Mouse (Mus musculus) kidney, postnatal 36 days (tissue): ENCODE data around the gene Noa1.

Source experiments
- DNase-seq, 2 experiments: peaks; one replicate each; pipeline ENCODE4 v3.0.0; 2021 to 2022; ENCODE audit warnings: mixed read lengths in 2 of 2

The Noa1 gene

DNA sequence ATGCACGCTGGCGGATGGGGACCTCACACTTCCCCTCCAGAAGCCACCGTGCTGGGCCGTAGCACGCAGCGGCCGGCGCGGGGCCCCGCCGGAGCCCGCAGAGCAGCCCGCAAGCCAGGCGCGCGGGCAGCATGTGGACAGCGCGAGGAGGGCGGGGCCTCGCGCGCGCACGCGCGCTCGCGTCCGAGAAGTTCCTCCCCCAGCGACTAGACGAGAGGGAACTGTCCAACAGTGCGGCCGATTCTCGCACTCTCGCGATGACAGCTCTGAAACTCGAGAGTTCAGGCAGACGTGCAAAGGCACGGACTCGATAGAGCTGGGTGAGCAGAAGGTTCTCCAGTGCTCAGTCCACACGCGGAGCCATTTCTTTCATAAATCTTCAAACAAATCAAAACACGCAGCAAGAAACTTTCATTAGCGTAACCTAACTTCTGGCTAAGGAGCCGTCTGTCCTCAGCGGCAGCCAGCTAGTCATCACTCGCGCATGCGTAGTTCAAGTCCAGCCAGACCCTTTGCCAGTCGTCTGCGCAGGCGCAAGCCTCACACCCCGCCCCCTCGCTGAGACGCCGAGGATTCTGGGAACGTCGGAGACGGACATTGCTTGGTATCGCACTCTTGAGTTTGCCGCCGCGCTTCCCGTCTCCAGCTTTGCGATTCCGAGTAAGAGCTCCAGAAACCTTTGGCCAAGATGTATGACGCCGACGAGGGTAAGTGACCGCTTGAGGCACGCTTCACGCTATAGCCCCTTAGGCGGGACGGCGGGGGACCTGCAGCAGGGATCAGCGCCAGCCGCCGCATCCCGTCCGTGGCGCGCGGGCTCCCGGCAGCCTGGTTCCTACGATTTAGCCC is at the start of gene Noa1, which contains the start of gene Polr2b:
Gene Noa1 (minus strand): TSS at position 161 of the 849 bp plus-strand sequence.
Gene Polr2b (plus strand): TSS at position 224 of the 849 bp plus-strand sequence.
- DNase-seq, result peak; percentile 98 to 99

DNA sequence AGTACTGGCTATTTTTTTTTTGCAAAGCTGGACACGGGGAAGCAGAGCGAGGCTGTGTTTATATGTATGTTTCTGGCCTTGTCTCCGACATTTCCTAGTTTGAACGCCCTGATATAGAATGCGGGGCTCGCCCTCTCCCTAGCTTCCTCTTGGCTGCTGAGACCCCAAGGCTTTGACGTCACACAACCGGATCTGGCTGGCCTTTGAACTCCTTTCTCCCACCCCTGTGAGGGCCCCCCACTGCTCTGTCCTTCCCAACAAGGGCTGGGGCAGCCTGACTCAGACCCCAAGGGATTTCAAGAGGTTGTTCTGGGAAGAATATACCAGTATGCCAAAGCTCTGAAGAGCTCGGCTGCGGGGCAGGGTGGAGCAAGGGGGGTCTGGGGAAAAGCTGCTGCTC is 48.5 kb upstream of the Noa1 start:
- peak; percentile 53 to 65 for DNase-seq

DNA sequence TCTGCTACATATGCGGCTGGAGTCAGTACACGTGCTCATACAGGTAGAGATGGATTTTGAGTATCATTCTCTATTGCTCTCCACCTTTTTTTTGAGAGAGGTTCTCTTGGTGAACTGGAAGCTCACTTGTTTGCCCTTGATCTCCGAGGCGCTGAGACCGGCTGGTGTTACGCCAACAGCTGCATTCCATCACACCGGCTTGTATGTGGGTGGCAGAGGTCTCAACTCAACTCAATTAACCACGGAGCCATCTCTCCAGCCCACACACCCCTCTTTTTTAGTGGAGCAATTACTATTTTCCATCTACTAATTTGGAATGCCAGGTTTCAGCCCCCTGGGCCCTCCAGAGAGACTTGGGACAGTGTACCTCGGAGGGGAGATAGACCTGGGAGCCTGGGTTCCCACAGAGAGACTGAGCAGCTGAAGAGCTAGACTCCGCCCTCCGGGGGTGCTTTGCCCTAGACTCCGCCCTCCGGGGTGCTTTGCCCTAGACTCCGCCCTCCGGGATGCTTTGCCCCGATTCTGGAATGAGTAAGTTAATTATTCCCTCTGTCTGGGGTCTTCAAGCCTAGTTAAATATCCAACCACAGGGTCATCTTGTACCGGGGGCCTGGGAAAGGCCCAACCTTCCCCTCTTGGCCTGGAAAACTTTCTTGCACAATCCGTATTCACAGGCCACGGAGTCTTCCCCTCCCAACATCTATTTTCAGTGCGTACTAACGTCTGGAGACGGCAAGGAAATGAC is 47.7 kb upstream of the Noa1 start:
- peak; percentile 89 to 90 for DNase-seq

DNA sequence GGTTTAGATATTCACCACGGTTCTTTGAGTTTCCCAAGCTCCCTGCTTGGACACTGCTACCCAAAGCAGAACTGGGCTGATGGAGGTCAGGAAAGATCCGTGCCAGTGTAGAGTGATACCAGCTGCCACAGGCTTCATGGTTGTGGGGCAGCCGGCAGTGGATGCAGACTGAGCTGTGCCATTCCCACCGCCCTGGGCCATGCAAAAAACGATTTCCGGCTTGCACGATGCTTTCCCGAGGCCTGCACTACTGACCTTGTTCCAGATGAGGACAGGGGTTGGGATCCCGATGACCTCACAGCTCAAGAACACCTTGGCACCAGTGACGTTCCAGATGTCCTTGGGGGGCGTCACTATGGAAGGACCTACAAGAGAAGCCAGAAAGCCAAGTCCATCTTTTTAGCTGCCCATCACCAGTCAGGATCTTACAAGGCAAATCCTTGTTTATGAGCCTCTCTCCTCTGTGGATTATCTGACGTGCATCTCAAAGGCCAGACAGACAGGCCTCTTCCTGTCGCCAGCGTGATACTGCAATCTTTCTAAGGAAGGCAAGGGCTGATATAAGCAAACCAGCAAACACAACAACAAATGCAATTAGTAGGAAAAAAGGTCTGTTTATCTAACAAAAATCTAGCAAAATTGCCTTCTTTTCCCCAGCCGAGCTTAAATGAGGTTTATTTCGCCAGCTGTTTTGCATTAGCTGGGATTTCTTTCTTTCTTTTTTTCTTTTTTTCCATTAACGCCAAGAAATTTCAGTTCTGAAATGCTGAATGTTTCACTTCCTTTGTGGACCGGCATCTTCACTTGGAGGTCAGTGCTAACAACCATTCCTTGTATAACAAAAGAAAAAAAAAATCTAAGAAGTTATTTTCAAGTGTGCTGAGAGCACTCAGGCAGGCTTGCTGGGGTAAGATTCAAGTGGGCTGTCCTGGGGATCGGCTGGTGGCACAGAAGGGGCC is 45.7 kb upstream of the Noa1 start:
- DNase-seq, result peak; percentile 47 to 54

DNA sequence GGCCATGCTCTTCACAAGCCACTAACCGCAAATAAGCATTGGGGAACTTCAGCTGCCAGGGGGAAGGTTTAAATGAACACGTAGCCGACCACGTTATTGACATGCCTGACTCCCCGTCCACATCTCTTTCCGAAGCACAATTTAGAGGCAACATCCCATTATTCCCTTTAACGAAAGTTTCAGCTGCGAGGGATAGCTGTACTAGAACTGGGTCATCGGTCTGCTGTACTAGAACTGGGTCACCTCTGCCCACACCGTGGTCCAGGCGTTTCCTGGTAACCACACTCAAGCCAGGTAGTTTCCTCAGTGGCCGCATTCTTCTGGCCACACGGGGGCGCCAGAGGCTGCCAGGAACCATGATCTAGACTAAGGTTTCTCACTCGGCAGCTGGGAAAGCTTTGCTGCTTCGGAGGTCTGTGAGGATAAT is 44.5 kb upstream of the Noa1 start:
- DNase-seq, result peak; percentile 93 to 95

DNA sequence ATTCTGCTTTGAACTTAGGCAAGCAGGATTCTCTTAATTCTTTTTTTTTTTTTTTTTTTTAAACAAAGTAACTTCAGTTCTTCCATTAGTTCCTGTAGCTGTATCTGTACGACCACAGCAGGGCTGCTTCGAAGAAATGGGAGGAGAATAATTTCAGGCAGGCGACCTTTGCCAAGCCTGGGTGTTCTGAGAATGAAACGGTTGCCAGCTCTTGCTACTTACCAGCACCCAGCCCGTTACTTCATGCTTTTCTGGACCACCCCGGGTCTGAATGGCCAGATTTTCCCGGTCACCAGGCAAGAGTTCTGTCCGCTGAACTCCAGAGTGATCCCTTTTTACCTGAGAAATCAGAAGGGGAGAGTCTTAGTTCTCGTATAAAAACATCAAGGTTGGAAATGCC is 41.8 kb upstream of the Noa1 start:
- DNase-seq, result peak in 1 of 2 experiments; percentile 62

DNA sequence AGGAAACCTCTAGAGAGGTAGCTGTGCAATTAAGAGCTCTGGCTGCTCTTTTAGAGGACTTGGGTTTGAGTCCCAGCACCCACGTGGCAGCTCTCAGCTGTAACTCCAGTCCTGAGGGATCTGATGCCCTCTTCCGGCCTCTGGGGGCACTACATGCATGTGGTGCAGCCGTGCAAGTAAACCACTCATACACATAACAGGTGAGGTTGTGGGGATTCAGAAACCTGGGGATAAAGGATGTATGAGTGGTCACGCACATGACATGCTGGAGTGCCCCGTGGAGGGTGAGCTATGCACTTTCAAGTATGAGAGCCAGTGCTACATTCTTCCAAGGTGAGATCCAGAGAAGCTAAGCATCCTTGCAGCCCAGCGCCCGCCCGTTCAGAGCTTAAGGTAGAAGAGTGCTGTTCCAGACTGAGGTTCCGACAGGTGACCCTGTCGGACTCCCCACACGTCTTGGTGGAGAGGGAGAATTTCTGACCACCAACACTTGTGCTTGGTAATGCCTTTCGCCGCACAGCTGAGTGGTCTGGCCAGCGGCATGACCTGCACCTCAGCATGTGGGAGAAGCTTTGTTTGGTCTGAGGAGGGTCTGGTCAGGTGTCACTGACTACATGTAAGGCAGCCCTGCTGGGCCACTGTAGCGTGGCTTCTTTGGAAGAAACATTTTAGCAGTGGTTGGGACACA is 40.2 kb upstream of the Noa1 start:
- no peak for DNase-seq

DNA sequence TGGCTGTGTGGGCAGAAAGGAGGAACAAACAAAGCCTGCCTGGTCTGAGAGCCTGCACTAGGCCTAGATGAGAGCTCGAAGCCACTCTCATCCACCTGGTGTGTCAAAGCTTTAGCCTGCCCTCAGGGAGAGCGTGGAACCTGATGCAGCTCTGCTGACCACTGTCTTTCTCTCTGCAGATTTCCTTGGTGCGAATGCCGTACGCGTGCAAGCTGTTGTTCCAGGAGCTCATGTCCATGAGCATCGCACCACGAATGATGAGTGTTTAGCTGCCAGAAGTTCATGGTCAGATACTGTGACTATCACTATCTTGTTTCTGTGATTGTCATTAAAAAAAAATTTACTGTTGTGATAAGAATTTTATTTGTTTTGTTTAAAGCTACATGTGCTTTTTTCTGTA is 39.0 kb upstream of the Noa1 start:
- no peak for DNase-seq

DNA sequence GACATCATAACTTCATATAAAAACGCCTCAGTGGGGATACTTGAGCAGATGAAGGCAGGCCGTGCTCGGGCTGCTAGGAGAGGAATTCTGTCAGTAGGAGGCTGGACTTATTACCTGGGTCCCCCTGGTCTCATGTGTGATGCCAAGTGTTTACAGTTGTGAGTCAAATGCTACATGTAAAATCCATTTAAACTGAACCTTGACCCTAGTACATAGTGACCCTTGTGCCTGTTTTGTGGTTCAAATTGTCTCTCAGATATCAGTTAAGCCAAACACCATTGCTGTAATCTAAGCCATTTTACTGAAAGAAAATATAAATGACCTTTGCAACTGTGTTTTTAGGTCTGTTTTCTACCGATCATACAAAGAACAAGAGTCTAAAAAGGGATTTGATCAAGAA is 30.1 kb upstream of the Noa1 start:
- no peak for DNase-seq

DNA sequence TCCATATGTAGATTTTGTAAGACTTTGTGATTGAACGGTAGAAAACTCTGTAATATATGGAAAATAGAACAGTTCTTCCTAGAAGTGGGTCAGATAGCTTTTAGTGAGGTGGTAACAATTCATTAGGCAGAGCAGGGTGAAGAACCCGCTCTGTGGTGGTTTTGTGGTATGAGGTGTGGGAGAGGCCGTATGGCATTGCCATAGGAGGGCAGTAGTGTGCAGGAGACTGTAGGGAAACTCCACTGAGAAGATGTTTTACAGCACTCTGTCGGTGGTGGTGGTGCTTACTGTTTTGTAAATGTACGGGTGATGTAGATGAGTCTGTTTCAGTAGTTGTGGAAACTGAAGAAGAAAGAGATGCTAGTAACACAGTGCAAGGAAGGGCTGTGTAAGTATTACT is 20.3 kb upstream of the Noa1 start:
- DNase-seq, result peak in 1 of 2 experiments; percentile 36

DNA sequence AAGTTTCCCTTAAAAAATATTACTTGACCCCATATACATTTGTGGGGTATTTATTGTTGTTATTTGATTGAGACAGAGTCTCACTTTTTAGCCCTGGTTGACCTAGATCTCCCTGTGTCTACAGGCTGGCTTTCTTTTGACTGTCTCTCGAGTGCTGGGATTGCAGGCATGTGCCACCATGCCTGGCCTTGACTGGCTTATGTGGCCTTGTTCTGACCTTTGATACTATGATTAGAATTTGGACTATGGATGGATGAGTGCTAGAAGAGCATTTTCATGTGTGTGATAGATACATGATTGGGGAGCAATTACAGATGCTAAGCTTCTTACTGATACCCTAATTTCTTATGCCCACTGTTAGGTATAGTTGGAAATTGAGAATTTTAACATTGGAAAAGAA is 15.1 kb upstream of the Noa1 start:
- no peak for DNase-seq

DNA sequence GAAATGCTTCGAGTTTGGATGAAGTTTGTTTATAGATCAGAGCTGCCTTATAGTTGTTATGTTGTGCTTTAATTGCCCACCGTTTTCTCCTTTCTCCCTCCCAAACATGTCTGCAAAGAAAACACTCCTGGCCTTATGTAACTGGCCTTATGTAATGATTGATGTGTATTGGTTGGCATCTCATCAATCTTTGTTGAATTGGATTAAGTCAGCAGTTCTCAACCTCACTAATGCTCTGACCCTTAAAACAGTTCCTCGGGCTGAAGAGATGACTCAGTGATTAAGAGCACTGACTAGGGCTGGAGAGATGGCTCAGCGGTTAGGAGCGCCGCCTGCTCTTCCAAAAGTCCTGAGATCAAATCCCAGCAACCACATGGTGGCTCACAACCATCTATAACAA is 5.1 kb upstream of the Noa1 start:
- DNase-seq, result no peak

DNA sequence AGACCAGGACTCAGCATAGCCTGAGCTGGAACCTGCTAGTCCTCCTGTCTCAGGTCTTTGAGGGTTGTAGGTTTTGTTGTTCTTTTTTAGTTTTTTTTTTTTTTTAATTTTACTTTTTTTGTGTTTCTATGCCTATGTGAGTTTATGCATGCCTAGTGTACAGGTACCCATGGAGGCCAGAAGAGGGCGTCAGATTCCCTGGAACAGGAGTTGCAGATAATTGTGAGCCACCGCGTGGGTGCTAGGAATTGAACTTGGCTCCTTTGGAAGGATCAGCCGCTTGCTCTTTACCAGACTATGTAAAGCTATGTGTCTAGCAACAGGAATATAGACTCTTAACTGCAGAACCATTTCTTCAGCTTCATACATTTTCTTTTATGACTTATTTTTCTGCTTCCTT is 4.3 kb upstream of the Noa1 start:
- no peak for DNase-seq

DNA sequence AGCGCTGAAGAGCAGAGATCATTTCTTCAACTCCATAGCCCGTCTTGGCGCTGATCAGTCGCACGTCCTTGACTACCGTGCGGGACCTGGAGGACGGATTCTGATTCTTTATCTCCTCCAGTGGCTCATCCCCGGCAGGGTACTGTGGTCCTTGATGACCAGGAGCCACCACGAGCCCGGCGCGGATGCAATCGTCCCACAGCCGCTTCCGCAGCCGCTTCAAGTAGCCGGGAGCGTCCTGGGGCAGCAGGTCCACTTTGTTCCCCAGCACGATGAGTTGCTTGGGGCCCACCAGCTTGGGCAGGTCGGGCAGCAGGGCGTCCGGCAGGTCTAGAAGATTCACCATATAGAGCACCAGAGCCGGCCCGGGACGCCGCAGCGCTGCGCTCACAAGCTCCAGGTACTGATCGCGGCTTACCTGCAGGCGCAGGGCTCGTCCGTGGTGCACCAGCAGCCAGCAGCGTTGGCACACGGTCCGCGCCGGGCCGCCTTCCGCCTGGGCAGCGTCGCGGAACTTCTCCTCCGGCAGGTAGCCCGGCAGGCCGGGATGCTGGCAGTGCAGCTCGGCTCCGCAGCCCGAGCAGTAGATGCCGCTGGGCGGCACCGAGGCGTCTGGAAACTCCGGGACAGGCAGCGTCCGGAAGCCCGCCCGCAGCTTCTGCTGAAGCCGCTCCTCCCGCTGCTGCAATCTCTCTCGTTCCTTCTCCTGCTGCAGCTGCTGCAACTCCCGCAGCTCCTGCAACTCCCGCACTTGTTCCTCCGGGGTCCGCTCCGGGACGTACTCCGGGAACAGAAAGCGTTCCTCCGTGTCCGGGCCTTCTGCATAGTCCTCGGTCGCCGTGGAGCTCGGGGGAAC is 605 bp downstream of the Noa1 start:
- peak; percentile 21 to 65 for DNase-seq

DNA sequence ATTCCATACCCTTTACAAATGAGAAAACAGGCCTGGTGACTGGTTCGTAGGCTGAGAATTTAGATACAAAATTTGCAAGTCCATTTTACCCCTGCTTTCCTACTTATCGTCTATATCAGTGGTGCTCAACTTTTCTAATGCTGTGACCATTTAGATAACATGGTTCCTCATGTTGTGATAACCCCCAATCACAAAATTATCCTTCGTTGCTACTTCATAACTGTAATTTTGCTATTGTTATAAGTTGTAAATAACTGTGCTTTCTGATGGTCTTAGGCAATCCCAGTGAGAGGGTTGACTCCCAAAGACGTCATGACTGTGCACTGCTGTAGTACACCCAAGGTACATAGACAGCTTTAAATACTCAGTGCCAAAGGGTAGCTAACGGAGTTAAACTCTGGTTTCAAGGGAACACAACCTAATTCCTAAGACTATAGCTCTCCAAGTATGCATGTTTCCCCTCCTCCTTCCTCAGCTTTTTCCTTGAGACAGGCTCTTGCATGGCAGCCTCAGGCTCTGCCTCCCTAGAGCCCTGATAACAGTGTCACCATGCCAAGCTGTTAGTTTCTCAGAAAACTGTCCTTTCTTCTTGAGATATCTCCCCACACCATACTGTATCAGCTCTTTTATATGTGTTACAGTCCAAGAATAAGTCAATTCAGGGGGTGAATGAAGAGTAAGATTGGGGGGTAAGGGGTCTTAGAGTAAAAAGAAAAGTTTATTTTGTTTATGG is 1.9 kb downstream of the Noa1 start:
- no peak for DNase-seq

DNA sequence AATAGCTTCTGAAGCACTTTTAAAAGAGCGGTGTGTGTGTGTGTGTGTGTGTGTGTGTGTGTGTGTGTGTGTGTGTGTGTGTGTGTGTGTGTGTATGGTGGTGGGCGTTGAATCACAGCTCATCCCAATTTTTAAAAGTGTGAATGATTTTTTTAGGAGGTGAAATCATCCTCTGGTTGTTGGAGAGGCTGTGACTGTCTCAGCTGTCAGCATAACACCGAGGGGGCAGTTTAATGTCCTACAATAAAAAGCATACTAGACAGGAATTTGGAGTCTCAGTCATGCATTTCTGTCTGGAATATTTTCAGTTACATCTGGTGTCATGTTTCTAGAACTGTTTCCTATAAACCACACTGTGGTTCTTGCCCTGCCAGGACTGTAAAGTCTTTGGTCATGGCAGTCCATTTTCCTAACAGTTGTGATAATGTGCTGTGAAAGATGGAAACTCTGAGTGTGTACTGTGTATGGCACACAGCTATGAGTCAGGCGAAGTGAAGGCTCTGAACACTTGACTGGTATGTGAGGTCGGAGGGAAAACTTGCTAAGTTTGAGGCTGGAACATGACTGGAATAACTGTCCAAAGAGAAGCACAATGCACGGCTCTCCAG is 8.5 kb downstream of the Noa1 start:
- DNase-seq, result no peak

DNA sequence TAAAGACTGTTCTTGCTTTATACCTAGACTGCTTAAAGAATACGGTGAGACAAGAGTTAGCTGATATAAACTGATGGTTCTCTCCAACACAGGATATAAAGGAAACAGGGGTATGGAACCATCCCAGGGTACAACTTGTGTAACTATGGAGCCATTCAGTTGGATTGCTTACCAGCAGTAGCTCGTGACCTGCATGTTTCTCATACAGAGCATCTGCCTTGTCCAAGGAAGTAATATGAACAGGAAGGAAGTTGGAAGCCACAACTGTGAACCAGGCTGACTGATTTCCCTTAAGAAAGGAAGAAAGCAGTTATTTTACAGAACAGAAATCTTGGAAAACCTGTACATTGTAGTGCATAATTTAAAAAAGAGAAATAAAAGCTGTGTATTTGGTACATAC is 10.4 kb downstream of the Noa1 start:
- no peak for DNase-seq

DNA sequence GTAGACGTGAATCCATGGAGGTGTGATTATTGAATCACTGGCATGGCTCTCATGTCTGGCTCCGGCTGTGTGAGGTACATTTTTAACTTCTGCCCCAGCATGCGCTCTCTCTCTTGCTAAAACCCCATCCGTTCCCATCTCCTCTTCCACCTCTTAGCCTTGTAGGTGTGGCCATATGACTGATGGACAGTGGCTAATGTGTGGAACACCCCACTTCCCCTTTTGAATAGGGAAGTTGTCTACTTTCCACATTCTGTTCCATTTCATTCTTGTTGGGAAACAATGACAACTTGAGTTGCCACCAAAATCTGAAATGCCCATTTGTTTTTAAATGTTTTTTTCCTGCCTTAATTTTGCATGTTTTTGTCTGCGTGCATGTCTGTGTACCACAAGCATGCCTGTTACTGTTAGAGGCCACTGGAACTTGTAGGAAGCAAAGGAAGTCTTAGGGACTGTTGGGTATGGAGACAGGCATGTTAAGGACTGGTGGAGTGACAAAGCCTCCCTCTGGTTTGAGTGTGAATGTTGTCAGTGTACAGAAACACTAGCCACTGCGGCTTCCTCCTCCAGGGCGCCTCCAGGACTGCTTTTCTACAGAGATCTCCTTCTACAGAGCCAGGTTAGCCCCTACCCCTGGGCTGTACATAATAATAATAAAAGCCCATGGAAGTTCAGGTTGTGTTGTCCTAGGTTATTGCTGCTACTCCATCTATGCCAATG is 16.9 kb downstream of the Noa1 start:
- no peak for DNase-seq

DNA sequence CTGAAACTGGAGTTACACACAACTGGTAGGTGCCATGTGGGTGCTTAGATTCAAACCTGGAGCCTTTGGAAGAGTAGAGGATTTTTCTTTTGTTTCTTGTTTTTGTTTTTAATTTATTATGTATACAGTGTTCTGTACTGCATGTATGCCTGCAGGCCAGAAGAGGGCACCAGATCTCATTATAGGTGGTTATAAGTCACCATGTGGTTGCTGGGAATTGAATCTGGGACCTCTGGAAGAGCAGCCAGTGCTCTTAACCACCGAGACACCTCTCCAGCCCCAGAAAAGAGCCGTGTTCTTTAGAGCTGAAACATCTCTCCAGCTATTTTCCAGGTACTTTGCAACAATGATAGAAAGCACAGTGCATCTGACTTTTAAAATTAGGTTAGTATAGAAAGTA is 19.3 kb downstream of the Noa1 start:
- DNase-seq, result no peak
